Mouse (Mus musculus): ENCODE results near the gene Ppm1n. TPM values are rescaled to one million over a fixed set of nuclear protein-coding genes. Genes with fewer than 3 reads are reported as not detected.

Gene Ppm1n
- polyA plus RNA-seq, 1 experiment from 2014 or later = 1.0 TPM

- Histone ChIP-seq H3K4me3 (replicated peaks; ENCODE audit: low read length) (0 out of 2 replicates have a peak overlapping the region, but pooled peaks have one; percentile 28), H3K27me3 (ENCODE audit: control insufficient read depth, insufficient read depth, low read length) (peaks cover 62% of the 10 kb centered on the region), H3K4me1 (replicated peaks; ENCODE audit: control insufficient read depth, insufficient read depth, low read length) (peaks cover 12% of the 10 kb centered on the region), H3K4me2 (replicated peaks) (peak overlapping the region; percentile 46), H3K27ac (no peak overlapping the region), H3K36me3 (replicated peaks; ENCODE audit: control insufficient read depth, insufficient read depth) (no peaks in the 10 kb centered on the region), H3K9ac (no peak overlapping the region), H3K9me3 (ENCODE audit: control insufficient read depth, low read length) (no peaks in the 10 kb centered on the region)
- 1% methylated on average over 16 of the region's 16 CpGs for WGBS
- DNase-seq (ENCODE audit: low spot score) (peak; percentile 69), ATAC-seq (ENCODE audit: low FRiP score) (no peak)
Observed at GRCm38 (mm10) chr7:19303770-19304169, 23.9 kb upstream of the Ppm1n start.

GRCm38 (mm10) chr7:19303046-19303305, 23.1 kb upstream of the Ppm1n start:
- H3K4me1 ChIP-seq (replicated peaks; ENCODE audit: control insufficient read depth, insufficient read depth, low read length) = peaks cover 11% of the 10 kb centered on the region
- H3K9ac ChIP-seq = no peak overlapping the region
- no peaks in the 10 kb centered on the region for H3K9me3 ChIP-seq (ENCODE audit: control insufficient read depth, low read length)
- WGBS = 82% methylated on average over 12 of the region's 12 CpGs
- no peak for DNase-seq (ENCODE audit: low spot score)
- H3K27ac ChIP-seq = no peak overlapping the region
- H3K4me3 ChIP-seq (replicated peaks; ENCODE audit: low read length) = no peak overlapping the region
- ATAC-seq (ENCODE audit: low FRiP score) = no peak
- no peak overlapping the region for H3K4me2 ChIP-seq (replicated peaks)
- no peaks in the 10 kb centered on the region for H3K36me3 ChIP-seq (replicated peaks; ENCODE audit: control insufficient read depth, insufficient read depth)
- peaks cover 62% of the 10 kb centered on the region for H3K27me3 ChIP-seq (ENCODE audit: control insufficient read depth, insufficient read depth, low read length)

GRCm38 (mm10) chr7:19302264-19303045, 22.6 kb upstream of the Ppm1n start:
- H3K9me3 ChIP-seq (ENCODE audit: control insufficient read depth, low read length) = no peaks in the 10 kb centered on the region
- peak overlapping the region; percentile 77 for H3K4me2 ChIP-seq (replicated peaks)
- H3K4me3 ChIP-seq (replicated peaks; ENCODE audit: low read length) = no peak overlapping the region
- no peak for ATAC-seq (ENCODE audit: low FRiP score)
- peaks cover 62% of the 10 kb centered on the region for H3K27me3 ChIP-seq (ENCODE audit: control insufficient read depth, insufficient read depth, low read length)
- H3K27ac ChIP-seq = no peak overlapping the region
- DNase-seq (ENCODE audit: low spot score) = no peak
- H3K9ac ChIP-seq = 0 out of 2 replicates have a peak overlapping the region, but pooled peaks have one; percentile 60
- no peaks in the 10 kb centered on the region for H3K36me3 ChIP-seq (replicated peaks; ENCODE audit: control insufficient read depth, insufficient read depth)
- WGBS = 53% methylated on average over 13 of the region's 13 CpGs
- peaks cover 6% of the 10 kb centered on the region for H3K4me1 ChIP-seq (replicated peaks; ENCODE audit: control insufficient read depth, insufficient read depth, low read length)

- Histone ChIP-seq H3K4me2 (replicated peaks) (peak overlapping the region; percentile 77), H3K4me3 (replicated peaks; ENCODE audit: low read length) (peak overlapping the region; percentile 42), H3K36me3 (replicated peaks; ENCODE audit: control insufficient read depth, insufficient read depth) (no peaks in the 10 kb centered on the region), H3K9ac (peak overlapping the region; percentile 60), H3K9me3 (ENCODE audit: control insufficient read depth, low read length) (no peaks in the 10 kb centered on the region), H3K4me1 (replicated peaks; ENCODE audit: control insufficient read depth, insufficient read depth, low read length) (peaks cover 6% of the 10 kb centered on the region), H3K27me3 (ENCODE audit: control insufficient read depth, insufficient read depth, low read length) (peaks cover 54% of the 10 kb centered on the region), H3K27ac (no peak overlapping the region)
- ATAC-seq (ENCODE audit: low FRiP score) (no peak), DNase-seq (ENCODE audit: low spot score) (no peak)
- 8% methylated on average over 16 of the region's 16 CpGs for WGBS
Observed at GRCm38 (mm10) chr7:19301461-19302263, 21.8 kb upstream of the Ppm1n start.

GRCm38 (mm10) chr7:19300501-19301421, 20.9 kb upstream of the Ppm1n start:
- peaks cover 45% of the 10 kb centered on the region for H3K27me3 ChIP-seq (ENCODE audit: control insufficient read depth, insufficient read depth, low read length)
- ATAC-seq (ENCODE audit: low FRiP score) (peak; percentile 82), DNase-seq (ENCODE audit: low spot score) (peak; percentile 94)
- H3K9me3 ChIP-seq (ENCODE audit: control insufficient read depth, low read length) = no peaks in the 10 kb centered on the region
- under 1% methylated on average over 29 of the region's 29 CpGs for WGBS
- H3K4me3 ChIP-seq (replicated peaks; ENCODE audit: low read length) = peak overlapping the region; percentile 42
- no peak overlapping the region for H3K27ac ChIP-seq
- peak overlapping the region; percentile 77 for H3K4me2 ChIP-seq (replicated peaks)
- no peaks in the 10 kb centered on the region for H3K36me3 ChIP-seq (replicated peaks; ENCODE audit: control insufficient read depth, insufficient read depth)
- H3K9ac ChIP-seq = peak overlapping the region; percentile 60
- H3K4me1 ChIP-seq (replicated peaks; ENCODE audit: control insufficient read depth, insufficient read depth, low read length) = peaks cover 6% of the 10 kb centered on the region

- H3K4me2 ChIP-seq (replicated peaks) = no peak overlapping the region
- no peak overlapping the region for H3K4me3 ChIP-seq (replicated peaks; ENCODE audit: low read length)
- ATAC-seq (ENCODE audit: low FRiP score) (no peak), DNase-seq (ENCODE audit: low spot score) (peak; percentile 70)
- no peaks in the 10 kb centered on the region; the same call in 1 of the 2 replicates for H3K4me1 ChIP-seq (replicated peaks; ENCODE audit: control insufficient read depth, insufficient read depth, low read length)
- no peak overlapping the region for H3K27ac ChIP-seq
- no peak overlapping the region for H3K9ac ChIP-seq
- H3K36me3 ChIP-seq (replicated peaks; ENCODE audit: control insufficient read depth, insufficient read depth) = peaks cover 8% of the 10 kb centered on the region
- WGBS = 26% methylated on average over 3 of the region's 3 CpGs
- H3K9me3 ChIP-seq (ENCODE audit: control insufficient read depth, low read length) = no peaks in the 10 kb centered on the region
- H3K27me3 ChIP-seq (ENCODE audit: control insufficient read depth, insufficient read depth, low read length) = peaks cover 30% of the 10 kb centered on the region
Observed at GRCm38 (mm10) chr7:19299194-19299593, 19.3 kb upstream of the Ppm1n start.

- Histone ChIP-seq H3K4me1 (replicated peaks; ENCODE audit: control insufficient read depth, insufficient read depth, low read length) (no peaks in the 10 kb centered on the region; the same call in 1 of the 2 replicates), H3K4me2 (replicated peaks) (no peak overlapping the region), H3K36me3 (replicated peaks; ENCODE audit: control insufficient read depth, insufficient read depth) (peaks cover 21% of the 10 kb centered on the region), H3K9ac (no peak overlapping the region), H3K9me3 (ENCODE audit: control insufficient read depth, low read length) (no peaks in the 10 kb centered on the region), H3K27ac (no peak overlapping the region), H3K27me3 (ENCODE audit: control insufficient read depth, insufficient read depth, low read length) (peaks cover 16% of the 10 kb centered on the region), H3K4me3 (replicated peaks; ENCODE audit: low read length) (no peak overlapping the region)
- WGBS = 93% methylated on average over 5 of the region's 5 CpGs
- DNase-seq (ENCODE audit: low spot score) (no peak), ATAC-seq (ENCODE audit: low FRiP score) (no peak)
Observed at GRCm38 (mm10) chr7:19297794-19298193, 17.9 kb upstream of the Ppm1n start.

- no peak for DNase-seq (ENCODE audit: low spot score)
- 83% methylated on average over 6 of the region's 6 CpGs for WGBS
- H3K9ac ChIP-seq = no peak overlapping the region
Observed at GRCm38 (mm10) chr7:19297034-19297433, 17.2 kb upstream of the Ppm1n start.

More at GRCm38 (mm10) chr7:19297034-19297433, 17.2 kb upstream of the Ppm1n start:
- Histone ChIP-seq H3K4me2 (replicated peaks) (no peak overlapping the region), H3K4me1 (replicated peaks; ENCODE audit: control insufficient read depth, insufficient read depth, low read length) (no peaks in the 10 kb centered on the region; the same call in 1 of the 2 replicates), H3K36me3 (replicated peaks; ENCODE audit: control insufficient read depth, insufficient read depth) (peaks cover 24% of the 10 kb centered on the region), H3K27ac (no peak overlapping the region), H3K27me3 (ENCODE audit: control insufficient read depth, insufficient read depth, low read length) (peaks cover 8% of the 10 kb centered on the region; the same call in 1 of the 2 replicates), H3K4me3 (replicated peaks; ENCODE audit: low read length) (no peak overlapping the region), H3K9me3 (ENCODE audit: control insufficient read depth, low read length) (no peaks in the 10 kb centered on the region)
- no peak for ATAC-seq (ENCODE audit: low FRiP score)
